Mouse (Mus musculus) heart, embryonic 16.5 days (tissue): ENCODE data around the gene Emc10. TPM values are rescaled to one million over a fixed set of nuclear protein-coding genes. Genes with fewer than 3 reads are reported as not detected.

Experiments used
- ATAC-seq: fragments of 200-750 bp; cut with Nextera tagmentation; replicated peaks from 2 replicates; pipeline ENCODE4 v1.8.0; 2017; ENCODE audit warnings: moderate number of reproducible peaks; ENCODE audit not compliant: insufficient read depth, low FRiP score; ENCODE audit errors: extremely low read depth
- H3K27ac ChIP-seq: fragments of 300-500 bp; sonication (generic); 2 replicates; pipeline ENCODE4 v1.5.1; 2014; ENCODE audit warnings: mild to moderate bottlenecking, low read length, control low read depth, moderate library complexity
- H3K27me3 ChIP-seq: fragments of 300-500 bp; sonication (generic); 2 replicates; pipeline ENCODE4 v1.6.1; 2014; ENCODE audit warnings: low read length, mixed read lengths; ENCODE audit not compliant: control insufficient read depth, insufficient read depth
- H3K36me3 ChIP-seq: fragments of 300-500 bp; sonication (generic); 2 replicates; pipeline ENCODE4 v1.6.1; 2014; ENCODE audit not compliant: control insufficient read depth, insufficient read depth
- H3K4me1 ChIP-seq: fragments of 300-500 bp; sonication (generic); 2 replicates; pipeline ENCODE4 v1.6.1; 2014; ENCODE audit warnings: low read length, mixed read lengths; ENCODE audit not compliant: control insufficient read depth, insufficient read depth
- H3K4me2 ChIP-seq: fragments of 300-500 bp; sonication (generic); 2 replicates; pipeline ENCODE4 v1.6.1; 2014; ENCODE audit warnings: low read depth, mild to moderate bottlenecking, control low read depth, low read length
- H3K4me3 ChIP-seq: fragments of 300-500 bp; sonication (generic); 2 replicates; pipeline ENCODE4 v1.5.1; 2014; ENCODE audit warnings: mild to moderate bottlenecking, control low read depth, low read length
- H3K9ac ChIP-seq: fragments of 300-500 bp; sonication (generic); 2 replicates; pipeline ENCODE4 v1.6.1; 2014; ENCODE audit warnings: low read length, control low read depth
- H3K9me3 ChIP-seq: fragments of 300-500 bp; sonication (generic); replicated peaks from 2 replicates; pipeline ENCODE4 v1.6.1; 2016; ENCODE audit warnings: low read length; ENCODE audit not compliant: control insufficient read depth
- WGBS: fragments of 180-500 bp; shearing (Covaris S2); extraction: QIAGEN DNeasy Blood & Tissue Kit; methylation state at CpG from one replicate; pipeline ENCODE4 v1.1.7; 2014; 5-methylcytosine and 5-hydroxymethylcytosine counted together
- polyA plus RNA-seq: library from polyadenylated mRNA; unstranded; fragments of >200 nt; fragmentation: Nextera tagmentation; extraction: Ambion mirVana; gene quantifications from 2 replicates; pipeline ENCODE4 v1.2.1, GENCODE M21; 2015

Emc10 gene
- polyA plus RNA-seq, 1 experiment from 2014 or later = 88.7 TPM

GRCm38 (mm10) chr7:44534656-44535441, 38.5 kb upstream of the Emc10 start:
- Histone ChIP-seq H3K4me2 (no peak overlapping the region), H3K27ac (no peak overlapping the region), H3K4me1 (peaks cover 13% of the 10 kb centered on the region), H3K27me3 (no peaks in the 10 kb centered on the region), H3K9ac (no peak overlapping the region), H3K36me3 (peaks cover 33% of the 10 kb centered on the region), H3K9me3 (no peaks in the 10 kb centered on the region), H3K4me3 (no peak overlapping the region)
- 89% methylated on average over 19 of the region's 19 CpGs for WGBS
- no peak for ATAC-seq

GRCm38 (mm10) chr7:44534242-44534641, 37.9 kb upstream of the Emc10 start:
- WGBS = 92% methylated on average over 13 of the region's 13 CpGs
- Histone ChIP-seq H3K9ac (no peak overlapping the region), H3K9me3 (no peaks in the 10 kb centered on the region), H3K27ac (no peak overlapping the region), H3K4me3 (no peak overlapping the region), H3K27me3 (peaks cover under 1% of the 10 kb centered on the region; the same call in 1 of the 2 replicates), H3K36me3 (peaks cover 29% of the 10 kb centered on the region), H3K4me2 (no peak overlapping the region), H3K4me1 (peaks cover 13% of the 10 kb centered on the region)
- 0 out of 2 replicates have a peak, but pooled peaks have one; percentile 4 for ATAC-seq

- H3K4me2 ChIP-seq = no peak overlapping the region
- H3K9me3 ChIP-seq = no peaks in the 10 kb centered on the region
- H3K27ac ChIP-seq = no peak overlapping the region
- H3K4me3 ChIP-seq = no peak overlapping the region
- peaks cover 6% of the 10 kb centered on the region; the same call in 1 of the 2 replicates for H3K27me3 ChIP-seq
- no peak for ATAC-seq
- H3K9ac ChIP-seq = no peak overlapping the region
- H3K4me1 ChIP-seq = peaks cover 13% of the 10 kb centered on the region
- 83% methylated on average over 12 of the region's 12 CpGs for WGBS
- peaks cover 25% of the 10 kb centered on the region for H3K36me3 ChIP-seq
Measured at GRCm38 (mm10) chr7:44533746-44534045, 37.4 kb upstream of the Emc10 start.

- peaks cover 25% of the 10 kb centered on the region for H3K36me3 ChIP-seq
Measured at GRCm38 (mm10) chr7:44532918-44533745, 36.8 kb upstream of the Emc10 start.

GRCm38 (mm10) chr7:44531946-44532732, 35.8 kb upstream of the Emc10 start, which contains the start of gene Spib:
Gene Spib (minus strand): TSS chr7:44532071.
- no peaks in the 10 kb centered on the region for H3K9me3 ChIP-seq
- no peak for ATAC-seq
- H3K4me3 ChIP-seq = peak within 1 kb of the TSS; percentile 4; the same call in 1 of the 2 replicates
- H3K4me1 ChIP-seq = peaks cover 13% of the 10 kb centered on the region
- WGBS = 87% methylated on average over 4 of the region's 4 CpGs
- H3K27me3 ChIP-seq = peaks cover 8% of the 10 kb centered on the region
- H3K36me3 ChIP-seq = peaks cover 16% of the 10 kb centered on the region
- H3K4me2 ChIP-seq = no peak within 1 kb of the TSS
- H3K9ac ChIP-seq = no peak within 1 kb of the TSS
- no peak within 1 kb of the TSS; the same call in 1 of the 2 replicates for H3K27ac ChIP-seq

More at GRCm38 (mm10) chr7:44532918-44533745, 36.8 kb upstream of the Emc10 start:
- no peak overlapping the region for H3K27ac ChIP-seq
- no peak overlapping the region for H3K9ac ChIP-seq
- no peak for ATAC-seq
- no peak overlapping the region for H3K4me2 ChIP-seq
- H3K4me3 ChIP-seq = no peak overlapping the region
- H3K27me3 ChIP-seq = peaks cover 6% of the 10 kb centered on the region; the same call in 1 of the 2 replicates
- peaks cover 13% of the 10 kb centered on the region for H3K4me1 ChIP-seq
- WGBS = 80% methylated on average over 29 of the region's 29 CpGs
- no peaks in the 10 kb centered on the region for H3K9me3 ChIP-seq

- Histone ChIP-seq H3K36me3 (peaks cover 14% of the 10 kb centered on the region), H3K27me3 (peaks cover 11% of the 10 kb centered on the region), H3K9ac (no peak overlapping the region), H3K4me2 (no peak overlapping the region), H3K9me3 (no peaks in the 10 kb centered on the region), H3K4me1 (peaks cover 4% of the 10 kb centered on the region; the same call in 1 of the 2 replicates), H3K4me3 (peak overlapping the region; percentile 4; the same call in 1 of the 2 replicates), H3K27ac (no peak overlapping the region; the same call in 1 of the 2 replicates)
- WGBS = 26% methylated on average over 5 of the region's 5 CpGs
- ATAC-seq = no peak
Measured at GRCm38 (mm10) chr7:44531207-44531606, 34.9 kb upstream of the Emc10 start.

GRCm38 (mm10) chr7:44530507-44530906, 34.2 kb upstream of the Emc10 start:
- Histone ChIP-seq H3K4me1 (peaks cover 2% of the 10 kb centered on the region), H3K27me3 (peaks cover 11% of the 10 kb centered on the region), H3K9ac (no peak overlapping the region), H3K36me3 (peaks cover 7% of the 10 kb centered on the region), H3K4me3 (no peak overlapping the region), H3K27ac (no peak overlapping the region), H3K4me2 (no peak overlapping the region), H3K9me3 (no peaks in the 10 kb centered on the region)
- 83% methylated on average over 3 of the region's 3 CpGs for WGBS
- ATAC-seq = no peak

GRCm38 (mm10) chr7:44529518-44529917, 33.2 kb upstream of the Emc10 start:
- H3K4me2 ChIP-seq = no peak overlapping the region
- H3K9me3 ChIP-seq = no peaks in the 10 kb centered on the region
- no peak overlapping the region for H3K9ac ChIP-seq
- peaks cover 12% of the 10 kb centered on the region for H3K4me1 ChIP-seq
- no peak overlapping the region for H3K27ac ChIP-seq
- H3K36me3 ChIP-seq = peaks cover 4% of the 10 kb centered on the region; the same call in 1 of the 2 replicates
- H3K27me3 ChIP-seq = peaks cover 11% of the 10 kb centered on the region
- no peak overlapping the region for H3K4me3 ChIP-seq
- no peak for ATAC-seq
- WGBS = 74% methylated on average over 5 of the region's 5 CpGs
